Mouse (Mus musculus): ENCODE results near the gene Tbcc. TPM values are rescaled to one million over a fixed set of nuclear protein-coding genes. Genes with fewer than 3 reads are reported as not detected.
A peak's percentile ranks its signal among the peaks of the same experiment; 100 is the strongest.

Tbcc gene
- polyA plus RNA-seq, 1 experiment from 2014 or later, result 20.9 TPM

DNA sequence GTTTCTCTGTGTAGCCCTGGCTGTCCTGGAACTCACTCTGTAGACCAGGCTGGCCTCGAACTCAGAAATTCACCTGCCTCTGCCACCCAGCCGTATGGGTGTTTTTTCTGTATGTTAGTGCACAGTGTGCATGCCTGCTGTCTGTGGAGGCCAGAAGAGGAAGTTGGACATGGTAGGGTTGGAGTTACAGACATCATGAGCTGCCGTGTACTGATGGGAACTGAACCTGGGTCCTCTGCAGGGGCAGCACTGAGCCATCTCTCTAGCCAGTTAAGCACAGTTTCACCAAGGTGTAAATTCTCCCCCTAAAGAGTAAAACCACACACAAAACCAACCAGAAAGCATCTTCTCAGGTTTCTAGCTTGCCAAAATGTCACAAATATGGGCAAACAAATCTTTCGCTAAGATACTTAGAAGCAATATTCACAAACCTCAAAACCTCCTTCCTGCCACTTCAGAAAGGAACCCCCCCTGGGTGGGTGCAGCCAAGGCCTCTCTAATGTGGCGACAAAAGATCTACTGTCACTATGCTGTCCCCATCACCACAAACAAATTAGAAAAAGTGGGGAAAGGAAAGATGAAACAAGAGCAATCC, 20.2 kb upstream of the Tbcc start:
- 61% methylated on average over 5 of the region's 5 CpGs for WGBS (ENCODE audit: insufficient replicate concordance)
- H3K27me3 ChIP-seq, result no peaks in the 10 kb centered on the region
- H3K27ac ChIP-seq (replicated peaks), result no peak overlapping the region
- no peak overlapping the region for H3K4me3 ChIP-seq (replicated peaks)
- no peak overlapping the region for H3K9ac ChIP-seq
- peaks cover 19% of the 10 kb centered on the region for H3K4me1 ChIP-seq (replicated peaks)
- no peak overlapping the region for H3K4me2 ChIP-seq
- H3K36me3 ChIP-seq (replicated peaks), result no peaks in the 10 kb centered on the region
- ATAC-seq (ENCODE audit: insufficient read depth), result no peak
- no peaks in the 10 kb centered on the region for H3K9me3 ChIP-seq (replicated peaks)

GRCm38 (mm10) chr17:46870913-46871312, 19.6 kb upstream of the Tbcc start:
- WGBS (ENCODE audit: insufficient replicate concordance), result 12% methylated on average over 1 of the region's 1 CpGs
- Histone ChIP-seq H3K36me3 (replicated peaks) (no peaks in the 10 kb centered on the region), H3K4me1 (replicated peaks) (peaks cover 19% of the 10 kb centered on the region), H3K4me3 (replicated peaks) (no peak overlapping the region), H3K9ac (no peak overlapping the region), H3K27ac (replicated peaks) (no peak overlapping the region), H3K27me3 (no peaks in the 10 kb centered on the region), H3K9me3 (replicated peaks) (no peaks in the 10 kb centered on the region), H3K4me2 (no peak overlapping the region)
- ATAC-seq (ENCODE audit: insufficient read depth), result no peak

DNA sequence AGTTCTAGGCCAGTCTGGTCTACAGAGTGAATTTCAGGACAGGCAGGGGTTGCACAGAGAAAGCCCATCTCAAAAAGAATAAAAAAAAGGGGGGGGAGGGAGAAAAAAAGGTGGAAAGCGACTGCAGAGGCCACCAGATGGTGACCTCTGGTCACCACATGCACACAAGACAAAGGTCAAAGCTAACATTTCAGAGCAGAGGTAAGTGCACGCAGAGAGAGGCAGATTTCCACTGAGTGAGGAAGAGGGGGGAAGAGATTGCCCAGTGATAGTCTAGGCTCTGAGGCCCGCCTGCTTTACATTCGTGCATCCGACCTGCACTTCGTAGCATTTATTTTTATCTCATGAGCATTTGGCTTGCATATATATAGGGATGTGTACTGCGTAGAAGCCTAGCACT, 17.7 kb upstream of the Tbcc start:
- 67% methylated on average over 7 of the region's 7 CpGs for WGBS (ENCODE audit: insufficient replicate concordance)
- H3K4me2 ChIP-seq, result peak overlapping the region; percentile 19

DNA sequence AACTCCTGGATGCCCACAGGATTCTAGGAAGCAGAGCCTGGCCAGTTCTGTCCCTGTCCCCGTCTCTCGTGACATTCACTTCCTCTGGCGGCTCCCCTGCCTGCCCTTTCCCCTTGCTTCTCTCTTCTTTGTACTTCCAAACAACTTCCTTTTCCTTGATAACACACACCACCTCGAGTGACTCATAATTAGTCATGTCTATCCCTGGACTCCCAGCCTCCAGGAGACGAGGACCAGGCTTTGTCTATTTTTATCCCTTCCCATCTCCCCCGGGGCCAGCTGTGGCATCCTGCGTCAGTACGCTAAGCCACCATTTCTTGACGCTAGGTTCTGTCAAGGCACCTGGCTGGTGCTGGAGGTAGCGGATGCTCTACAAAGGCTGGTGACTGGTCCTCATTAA, 16.4 kb upstream of the Tbcc start:
- Histone ChIP-seq H3K9ac (no peak overlapping the region), H3K4me2 (no peak overlapping the region), H3K4me1 (replicated peaks) (peaks cover 28% of the 10 kb centered on the region), H3K9me3 (replicated peaks) (no peaks in the 10 kb centered on the region), H3K27ac (replicated peaks) (peak overlapping the region; percentile 69; the same call in 1 of the 2 replicates), H3K36me3 (replicated peaks) (no peaks in the 10 kb centered on the region), H3K4me3 (replicated peaks) (no peak overlapping the region), H3K27me3 (no peaks in the 10 kb centered on the region)
- WGBS (ENCODE audit: insufficient replicate concordance), result 46% methylated on average over 10 of the region's 10 CpGs
- ATAC-seq (ENCODE audit: insufficient read depth), result no peak

More for the DNA sequence above, 17.7 kb upstream of the Tbcc start:
- H3K9ac ChIP-seq, result no peak overlapping the region
- H3K4me3 ChIP-seq (replicated peaks), result no peak overlapping the region
- H3K9me3 ChIP-seq (replicated peaks), result no peaks in the 10 kb centered on the region
- peak overlapping the region; percentile 69 for H3K27ac ChIP-seq (replicated peaks)
- H3K4me1 ChIP-seq (replicated peaks), result peaks cover 28% of the 10 kb centered on the region
- H3K27me3 ChIP-seq, result no peaks in the 10 kb centered on the region
- H3K36me3 ChIP-seq (replicated peaks), result no peaks in the 10 kb centered on the region
- peak; percentile 50; the same call in 1 of the 2 replicates for ATAC-seq (ENCODE audit: insufficient read depth)

DNA sequence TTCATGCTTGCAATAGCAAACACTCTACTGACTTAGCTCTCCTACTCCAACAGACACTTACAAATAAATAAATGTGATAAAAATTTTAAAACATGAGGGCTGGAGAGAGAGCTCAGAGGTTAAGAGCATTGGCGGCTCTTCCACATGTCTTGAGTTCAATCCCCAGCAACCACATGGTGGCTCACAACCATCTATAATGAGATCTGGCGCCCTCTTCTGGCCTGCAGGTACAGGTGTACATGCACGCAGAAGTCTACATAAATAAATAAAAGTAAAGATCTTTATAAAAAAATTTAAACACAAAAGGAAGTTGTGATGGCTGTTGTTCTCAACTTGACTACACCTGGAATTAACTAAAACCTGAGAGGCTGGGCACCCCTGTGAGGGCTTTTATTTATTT, 14.9 kb upstream of the Tbcc start:
- Histone ChIP-seq H3K27me3 (no peaks in the 10 kb centered on the region), H3K27ac (replicated peaks) (no peak overlapping the region), H3K4me3 (replicated peaks) (no peak overlapping the region), H3K4me1 (replicated peaks) (peaks cover 37% of the 10 kb centered on the region), H3K9me3 (replicated peaks) (no peaks in the 10 kb centered on the region), H3K9ac (no peak overlapping the region), H3K36me3 (replicated peaks) (no peaks in the 10 kb centered on the region), H3K4me2 (no peak overlapping the region)
- ATAC-seq (ENCODE audit: insufficient read depth), result no peak
- WGBS (ENCODE audit: insufficient replicate concordance), result 55% methylated on average over 3 of the region's 3 CpGs

DNA sequence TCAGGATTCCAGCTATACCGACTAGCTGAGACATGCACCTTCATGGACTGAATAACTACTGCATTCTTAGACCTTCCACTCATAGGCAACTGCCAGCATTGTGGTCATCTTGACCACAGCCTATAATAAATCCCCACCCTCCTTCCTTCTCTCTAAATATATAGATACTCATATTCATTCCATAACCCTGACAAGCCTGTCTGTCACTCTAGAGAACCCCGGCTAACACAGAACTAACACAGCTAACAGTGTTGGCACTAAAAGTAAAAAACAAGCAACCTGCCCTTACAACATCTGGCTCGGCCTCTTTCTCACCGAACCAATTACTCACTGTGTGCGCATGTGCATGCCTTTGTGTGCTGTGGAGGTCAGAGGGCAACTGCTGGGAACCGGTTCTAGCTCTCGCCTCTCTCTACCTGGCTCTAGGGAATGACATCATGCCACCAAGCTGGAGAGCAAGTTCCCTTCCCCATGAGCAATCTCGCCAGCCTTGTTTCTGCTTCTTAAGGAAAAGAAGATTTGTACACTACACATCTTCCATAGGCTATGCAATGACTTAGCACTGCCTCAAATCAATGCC, 14.0 kb upstream of the Tbcc start:
- H3K9me3 ChIP-seq (replicated peaks), result no peaks in the 10 kb centered on the region
- WGBS (ENCODE audit: insufficient replicate concordance), result 66% methylated on average over 8 of the region's 8 CpGs
- no peak overlapping the region for H3K9ac ChIP-seq
- H3K27me3 ChIP-seq, result no peaks in the 10 kb centered on the region
- peak overlapping the region; percentile 29; the same call in 1 of the 2 replicates for H3K27ac ChIP-seq (replicated peaks)
- H3K4me1 ChIP-seq (replicated peaks), result peaks cover 32% of the 10 kb centered on the region
- ATAC-seq (ENCODE audit: insufficient read depth), result peak; percentile 52; the same call in 1 of the 2 replicates
- no peak overlapping the region for H3K4me2 ChIP-seq
- no peaks in the 10 kb centered on the region for H3K36me3 ChIP-seq (replicated peaks)
- no peak overlapping the region for H3K4me3 ChIP-seq (replicated peaks)

DNA sequence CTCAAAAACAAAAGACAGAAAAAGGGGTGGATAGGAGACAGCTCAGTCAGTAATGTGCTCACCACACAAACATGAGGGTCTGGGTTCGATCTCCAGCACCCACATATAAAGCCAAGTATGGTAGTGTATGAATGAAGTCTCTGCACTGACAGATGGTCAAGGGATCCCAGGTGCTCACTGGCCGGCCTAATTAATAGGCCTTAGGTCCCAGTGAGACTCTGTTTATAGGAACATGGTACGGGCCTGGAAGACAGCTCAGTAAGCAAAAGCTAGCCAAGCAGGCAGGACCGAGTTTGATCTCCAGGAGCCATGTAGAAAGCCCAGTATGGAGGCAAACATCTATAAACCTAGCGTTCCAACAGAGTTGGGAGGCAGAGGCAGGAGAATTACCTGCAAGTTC, 13.4 kb upstream of the Tbcc start:
- H3K4me1 ChIP-seq (replicated peaks), result peaks cover 38% of the 10 kb centered on the region
- H3K9ac ChIP-seq, result no peak overlapping the region
- no peaks in the 10 kb centered on the region for H3K36me3 ChIP-seq (replicated peaks)
- H3K27ac ChIP-seq (replicated peaks), result no peak overlapping the region
- H3K4me3 ChIP-seq (replicated peaks), result no peak overlapping the region
- H3K4me2 ChIP-seq, result no peak overlapping the region
- H3K27me3 ChIP-seq, result no peaks in the 10 kb centered on the region
- H3K9me3 ChIP-seq (replicated peaks), result no peaks in the 10 kb centered on the region
- ATAC-seq (ENCODE audit: insufficient read depth), result no peak
- WGBS (ENCODE audit: insufficient replicate concordance), result 73% methylated on average over 5 of the region's 5 CpGs

DNA sequence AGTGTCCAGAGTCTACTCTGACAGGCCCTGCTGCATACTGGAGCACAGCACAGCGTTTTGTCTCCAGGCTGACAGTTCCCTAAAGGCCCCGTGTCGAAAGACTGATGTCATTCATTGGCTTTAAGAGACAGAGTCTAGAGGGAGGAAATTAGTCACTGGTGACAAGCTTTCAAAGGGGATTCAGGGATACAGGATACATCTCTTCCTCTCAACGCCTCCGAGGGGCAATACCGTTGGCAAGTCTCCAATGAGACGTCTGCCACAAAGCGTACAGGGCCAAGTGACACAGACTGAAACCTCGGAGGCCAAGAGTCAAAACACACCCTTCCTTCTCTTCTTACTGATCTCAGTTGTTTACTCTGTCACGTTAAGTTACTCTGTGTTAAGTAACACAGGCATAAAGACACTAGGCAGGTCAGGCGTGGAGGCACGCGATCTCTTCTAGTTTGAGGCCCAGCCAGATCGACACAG, 10.6 kb upstream of the Tbcc start:
- no peak overlapping the region for H3K4me3 ChIP-seq (replicated peaks)
- no peaks in the 10 kb centered on the region for H3K36me3 ChIP-seq (replicated peaks)
- no peak for ATAC-seq (ENCODE audit: insufficient read depth)
- no peak overlapping the region for H3K9ac ChIP-seq
- H3K27me3 ChIP-seq, result no peaks in the 10 kb centered on the region
- no peaks in the 10 kb centered on the region for H3K9me3 ChIP-seq (replicated peaks)
- no peak overlapping the region for H3K4me2 ChIP-seq
- H3K27ac ChIP-seq (replicated peaks), result 0 out of 2 replicates have a peak overlapping the region, but pooled peaks have one; percentile 33
- H3K4me1 ChIP-seq (replicated peaks), result peaks cover 51% of the 10 kb centered on the region
- WGBS (ENCODE audit: insufficient replicate concordance), result 46% methylated on average over 14 of the region's 14 CpGs

DNA sequence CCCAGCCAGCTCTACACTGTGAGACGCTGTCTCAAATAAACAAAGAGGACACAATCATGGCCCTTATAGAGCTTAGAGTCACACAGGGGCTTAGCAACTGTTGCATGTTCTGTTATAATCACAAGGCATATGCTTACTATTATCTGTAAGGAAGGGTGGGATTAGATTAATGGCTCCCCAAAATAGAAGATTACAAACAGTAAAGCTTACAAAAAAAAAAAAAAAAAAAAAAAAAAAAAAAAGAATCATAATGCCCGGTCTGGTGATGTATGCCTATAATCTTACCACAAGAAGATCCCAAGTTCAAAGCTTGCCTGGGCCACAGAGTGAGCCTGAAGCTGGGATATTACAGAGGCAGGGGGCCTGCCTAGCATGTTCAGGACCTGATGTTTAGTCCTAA, 10.2 kb upstream of the Tbcc start:
- no peaks in the 10 kb centered on the region for H3K27me3 ChIP-seq
- H3K4me2 ChIP-seq, result no peak overlapping the region
- no peaks in the 10 kb centered on the region for H3K36me3 ChIP-seq (replicated peaks)
- WGBS (ENCODE audit: insufficient replicate concordance), result 40% methylated on average over 2 of the region's 2 CpGs
- 0 out of 2 replicates have a peak overlapping the region, but pooled peaks have one; percentile 33 for H3K27ac ChIP-seq (replicated peaks)
- H3K9ac ChIP-seq, result no peak overlapping the region
- H3K9me3 ChIP-seq (replicated peaks), result no peaks in the 10 kb centered on the region
- peaks cover 56% of the 10 kb centered on the region for H3K4me1 ChIP-seq (replicated peaks)
- no peak for ATAC-seq (ENCODE audit: insufficient read depth)
- H3K4me3 ChIP-seq (replicated peaks), result no peak overlapping the region

DNA sequence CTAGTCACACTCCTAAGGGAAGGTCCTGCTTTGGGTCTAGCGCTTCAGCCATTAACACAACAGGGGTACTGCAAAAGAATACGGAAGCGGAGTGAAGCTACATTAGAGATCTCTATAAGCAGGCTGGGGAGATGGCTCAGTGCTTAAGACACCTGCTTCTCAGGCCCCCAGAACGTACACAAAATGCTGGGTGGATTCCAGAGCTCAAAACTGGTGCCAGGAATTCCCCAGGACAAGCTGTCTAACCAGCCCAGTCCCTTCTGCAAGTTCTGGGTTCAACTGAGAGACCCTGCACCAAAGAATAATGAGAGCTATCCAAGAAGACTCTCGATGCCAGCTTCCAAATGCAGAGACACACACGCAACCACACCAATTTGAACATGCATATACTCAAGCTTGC, 8.8 kb upstream of the Tbcc start:
- 85% methylated on average over 6 of the region's 6 CpGs for WGBS (ENCODE audit: insufficient replicate concordance)
- peaks cover 67% of the 10 kb centered on the region for H3K4me1 ChIP-seq (replicated peaks)

GRCm38 (mm10) chr17:46883107-46883506, 7.4 kb upstream of the Tbcc start:
- Histone ChIP-seq H3K4me1 (replicated peaks) (peaks cover 67% of the 10 kb centered on the region), H3K9ac (no peak overlapping the region), H3K27ac (replicated peaks) (no peak overlapping the region), H3K9me3 (replicated peaks) (no peaks in the 10 kb centered on the region), H3K27me3 (no peaks in the 10 kb centered on the region), H3K4me3 (replicated peaks) (no peak overlapping the region), H3K4me2 (no peak overlapping the region), H3K36me3 (replicated peaks) (no peaks in the 10 kb centered on the region)
- no peak for ATAC-seq (ENCODE audit: insufficient read depth)
- WGBS (ENCODE audit: insufficient replicate concordance), result 78% methylated on average over 9 of the region's 9 CpGs

More for the DNA sequence above, 8.8 kb upstream of the Tbcc start:
- no peaks in the 10 kb centered on the region for H3K27me3 ChIP-seq
- no peaks in the 10 kb centered on the region for H3K36me3 ChIP-seq (replicated peaks)
- H3K9me3 ChIP-seq (replicated peaks), result no peaks in the 10 kb centered on the region
- no peak overlapping the region for H3K4me2 ChIP-seq
- ATAC-seq (ENCODE audit: insufficient read depth), result no peak
- no peak overlapping the region for H3K27ac ChIP-seq (replicated peaks)
- no peak overlapping the region for H3K9ac ChIP-seq
- no peak overlapping the region for H3K4me3 ChIP-seq (replicated peaks)
